Mouse (Mus musculus) liver, embryonic 14.5 days (tissue): ENCODE measurements around the gene Olfr527.

ENCODE experiments used
- CTCF ChIP-seq: IDR thresholded peaks from 2 replicates; pipeline ENCODE4 v1.5.1; 2016; ENCODE audit warnings: antibody characterized with exemption, low read depth, control low read depth
- EP300 ChIP-seq: IDR thresholded peaks from 2 replicates; pipeline ENCODE4 v1.6.1; 2016; ENCODE audit warnings: antibody characterized with exemption, low read depth

DNA sequence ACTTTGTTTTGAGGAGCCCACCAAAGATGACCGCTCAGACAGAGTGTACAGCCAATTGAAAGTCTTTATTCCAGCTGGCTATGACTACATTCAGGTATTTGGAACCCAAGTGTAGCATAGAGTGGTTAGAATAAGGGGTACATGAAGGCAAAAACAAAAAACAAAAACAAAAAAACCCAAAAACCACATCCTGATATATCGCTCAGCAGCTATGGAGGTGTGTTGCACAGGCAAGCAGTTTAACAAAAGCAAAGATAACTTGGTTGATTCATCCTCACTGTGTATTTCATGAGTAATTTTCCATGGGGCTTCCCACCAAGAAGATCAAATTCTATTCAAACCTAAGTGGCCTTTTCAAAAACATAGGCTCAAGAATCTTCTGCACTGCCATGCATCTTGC is 43.1 kb downstream of the Olfr527 start:
- no peak for TF ChIP-seq CTCF
- TF ChIP-seq EP300, result no peak
